Mouse (Mus musculus) cortical plate, adult 2 months (tissue): ENCODE measurements around the gene Kmt5c.
A peak's percentile ranks its signal among the peaks of the same experiment; 100 is the strongest.

Source experiments
- CTCF ChIP-seq: fragments of 200-500 bp; IDR thresholded peaks from 2 replicates; pipeline ENCODE4 v1.5.1; 2011; ENCODE audit warnings: mild to moderate bottlenecking, control low read depth, low read length; ENCODE audit not compliant: insufficient read depth; ENCODE audit errors: extremely low read depth
- POLR2A ChIP-seq: fragments of 200-500 bp; IDR thresholded peaks from 2 replicates; pipeline ENCODE4 v1.6.1; 2011; ENCODE audit warnings: mild to moderate bottlenecking, low read length, control low read depth; ENCODE audit not compliant: insufficient read depth; ENCODE audit errors: extremely low read depth

GRCm38 (mm10) chr7:4788499-4789435 lies 48.9 kb downstream of the Kmt5c start:
- TF ChIP-seq CTCF (no peak), POLR2A (peak; percentile 36; the same call in 1 of the 2 replicates)
